Mouse (Mus musculus): ENCODE data around the gene Hoxd8.

Gene Hoxd8

GRCm38 (mm10) chr2:74669650-74670235 lies 34.7 kb upstream of the Hoxd8 start:
- DNase-seq (ENCODE audit: low spot score in 2 of 2) = no peak

GRCm38 (mm10) chr2:74670632-74671188 lies 33.7 kb upstream of the Hoxd8 start:
- DNase-seq (ENCODE audit: low spot score in 2 of 2) = no peak

- DNase-seq (ENCODE audit: low spot score in 2 of 2) = no peak
Measured at GRCm38 (mm10) chr2:74671847-74672246, 32.6 kb upstream of the Hoxd8 start.

GRCm38 (mm10) chr2:74672481-74673362 lies 31.7 kb upstream of the Hoxd8 start:
- DNase-seq (ENCODE audit: low spot score in 2 of 2) = peak in 1 of 2 experiments; percentile 50

- no peak for DNase-seq (ENCODE audit: low spot score in 2 of 2)
Measured at GRCm38 (mm10) chr2:74673835-74674425, 30.5 kb upstream of the Hoxd8 start.

GRCm38 (mm10) chr2:74674881-74675665 lies 29.3 kb upstream of the Hoxd8 start, which contains the start of gene Hoxd12:
TSS of gene Hoxd12 (plus strand) at chr2:74675013.
- DNase-seq (ENCODE audit: low spot score in 2 of 2) = peak in 1 of 2 experiments; percentile 58

- DNase-seq (ENCODE audit: low spot score in 2 of 2) = peak in 1 of 2 experiments; percentile 58
Measured at GRCm38 (mm10) chr2:74675666-74676282, 28.6 kb upstream of the Hoxd8 start.

- no peak for DNase-seq (ENCODE audit: low spot score in 2 of 2)
Measured at GRCm38 (mm10) chr2:74676376-74677052, 27.9 kb upstream of the Hoxd8 start.

GRCm38 (mm10) chr2:74677106-74677505 lies 27.3 kb upstream of the Hoxd8 start:
- DNase-seq (ENCODE audit: low spot score in 2 of 2) = no peak

GRCm38 (mm10) chr2:74678891-74679595 lies 25.4 kb upstream of the Hoxd8 start, which contains the start of gene Hoxd11:
TSS of gene Hoxd11 (plus strand) at chr2:74679557.
- peak in 1 of 2 experiments; percentile 61 for DNase-seq (ENCODE audit: low spot score in 2 of 2)

- DNase-seq (ENCODE audit: low spot score in 2 of 2) = peak in 1 of 2 experiments; percentile 60
Measured at GRCm38 (mm10) chr2:74679596-74679971, 24.8 kb upstream of the Hoxd8 start.

GRCm38 (mm10) chr2:74679980-74680379 lies 24.4 kb upstream of the Hoxd8 start:
- no peak for DNase-seq (ENCODE audit: low spot score in 2 of 2)

GRCm38 (mm10) chr2:74680561-74681398 lies 23.6 kb upstream of the Hoxd8 start:
- peak in 1 of 2 experiments; percentile 56 for DNase-seq (ENCODE audit: low spot score in 2 of 2)

GRCm38 (mm10) chr2:74681594-74682531 lies 22.6 kb upstream of the Hoxd8 start:
- DNase-seq (ENCODE audit: low spot score in 2 of 2) = peak; percentile 31 to 62

GRCm38 (mm10) chr2:74682796-74683195 lies 21.6 kb upstream of the Hoxd8 start:
- DNase-seq (ENCODE audit: low spot score in 2 of 2) = peak in 1 of 2 experiments; percentile 57

- DNase-seq (ENCODE audit: low spot score in 2 of 2) = peak in 1 of 2 experiments; percentile 58
Measured at GRCm38 (mm10) chr2:74683471-74683951, 20.9 kb upstream of the Hoxd8 start.

- no peak for DNase-seq (ENCODE audit: low spot score in 2 of 2)
Measured at GRCm38 (mm10) chr2:74684106-74684505, 20.3 kb upstream of the Hoxd8 start.

Data from urinary bladder, postnatal 4 days (tissue).